Mouse (Mus musculus) NIH3T3 (cell line): ENCODE measurements around the gene Sh3gl2.

Source experiments
- DNase-seq: peaks from one replicate; pipeline ENCODE4 v3.0.0-alpha.2; 2012; ENCODE audit warnings: low read depth

Gene Sh3gl2

DNA sequence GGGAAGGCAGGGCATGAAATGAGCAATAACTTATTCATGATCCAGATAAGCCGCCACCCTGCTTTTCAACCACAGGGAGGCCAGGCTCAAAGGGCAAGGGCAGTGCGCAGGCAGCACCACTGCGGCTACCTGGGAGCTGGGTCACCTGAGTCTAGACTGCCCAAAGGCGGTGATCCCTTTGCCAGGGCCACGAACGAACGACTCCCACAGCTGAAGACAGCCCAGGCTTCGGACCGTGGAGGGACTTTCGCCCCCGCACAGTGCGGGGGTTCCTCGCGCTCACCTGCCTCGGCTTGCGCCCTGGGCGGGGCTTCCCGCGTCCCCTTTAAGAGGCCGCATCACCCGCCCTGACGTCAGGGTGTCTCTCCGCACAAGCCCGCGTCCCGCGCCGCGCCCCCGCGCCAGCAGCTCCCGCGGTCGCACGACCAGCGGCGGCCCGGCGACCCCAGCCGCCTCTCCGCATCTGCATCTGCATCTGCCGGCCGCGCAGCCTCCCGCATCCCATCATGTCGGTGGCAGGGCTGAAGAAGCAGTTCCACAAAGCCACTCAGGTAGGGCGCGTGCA, at the start of gene Sh3gl2:
Gene Sh3gl2, plus strand, starts transcription at position 56 of the 565 bp plus-strand sequence.
- DNase-seq, result no peak

DNA sequence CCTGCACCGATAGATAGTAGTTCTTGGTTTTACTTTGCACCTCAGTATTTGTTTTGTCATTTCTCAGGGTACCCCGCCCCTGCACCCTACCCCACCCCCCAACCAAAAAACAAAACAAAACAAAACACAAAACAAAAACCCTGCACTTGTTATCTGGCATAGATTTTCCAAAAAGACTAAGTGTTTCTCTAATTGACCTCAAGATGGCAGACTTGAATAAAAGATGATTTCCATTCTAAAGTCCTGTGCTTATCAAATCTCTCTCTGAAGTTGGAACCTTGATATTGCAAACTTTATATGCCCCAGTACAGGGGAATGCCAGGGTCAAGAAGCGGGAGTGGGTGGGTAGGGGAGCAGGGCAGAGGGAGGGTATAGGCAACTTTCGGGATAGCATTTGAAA, 43.8 kb upstream of the Sh3gl2 start:
- DNase-seq, result peak; percentile 50

DNA sequence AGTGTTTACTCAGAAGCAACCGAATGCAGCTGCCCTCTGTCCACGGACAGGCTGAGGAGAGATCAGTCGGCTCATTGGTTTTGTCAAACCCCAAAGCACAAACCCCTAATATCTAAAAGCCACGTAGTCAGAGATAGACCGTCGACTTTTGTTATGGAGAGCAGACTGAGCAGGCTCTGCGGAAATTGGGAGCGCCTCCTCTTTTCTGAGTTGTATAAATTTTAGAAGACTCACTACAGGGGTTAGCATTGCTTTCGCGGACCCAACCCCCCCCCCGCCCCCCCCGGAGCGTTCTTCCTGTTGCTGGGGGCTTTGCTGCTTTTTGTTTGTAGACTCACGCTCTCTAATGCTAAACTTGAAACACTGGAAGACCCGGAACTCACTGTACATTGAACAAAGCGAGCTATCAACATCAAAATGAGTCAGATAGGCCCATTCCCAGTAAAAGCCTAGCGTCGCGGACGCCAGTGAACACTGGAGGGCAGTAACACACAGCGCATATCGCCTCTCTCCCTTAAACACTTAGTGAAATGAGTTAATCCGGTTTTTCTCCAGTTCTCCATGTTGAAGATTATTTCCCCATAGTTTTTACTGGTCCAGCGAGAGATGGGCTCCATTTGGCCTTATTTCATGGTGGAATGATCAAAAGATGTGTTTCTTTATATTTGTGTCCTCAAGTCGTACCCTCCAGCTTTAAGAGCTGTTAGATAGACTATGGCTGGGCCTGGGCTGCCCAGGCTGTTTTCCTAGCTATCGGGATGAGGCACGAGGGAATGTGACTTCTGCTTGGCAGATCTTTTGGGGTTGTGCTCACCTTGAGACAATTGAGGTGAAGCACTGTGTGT, 42.2 kb upstream of the Sh3gl2 start:
- DNase-seq, result peak; percentile 85

DNA sequence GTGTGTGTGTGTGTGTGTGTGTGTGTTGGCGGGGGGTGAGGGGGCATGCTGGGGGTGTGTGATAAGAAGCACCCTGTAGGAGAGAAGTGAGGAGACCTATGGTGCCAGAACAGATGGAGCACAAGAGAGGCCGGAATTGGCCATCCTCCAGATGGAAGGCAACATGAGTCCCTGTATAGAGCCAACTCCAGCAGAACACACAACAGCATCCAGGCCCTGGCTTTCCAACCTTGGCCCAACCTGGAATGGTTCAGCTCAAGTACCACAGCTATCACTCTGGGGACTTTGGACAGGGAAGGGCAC, 41.7 kb upstream of the Sh3gl2 start:
- peak; percentile 18 for DNase-seq

DNA sequence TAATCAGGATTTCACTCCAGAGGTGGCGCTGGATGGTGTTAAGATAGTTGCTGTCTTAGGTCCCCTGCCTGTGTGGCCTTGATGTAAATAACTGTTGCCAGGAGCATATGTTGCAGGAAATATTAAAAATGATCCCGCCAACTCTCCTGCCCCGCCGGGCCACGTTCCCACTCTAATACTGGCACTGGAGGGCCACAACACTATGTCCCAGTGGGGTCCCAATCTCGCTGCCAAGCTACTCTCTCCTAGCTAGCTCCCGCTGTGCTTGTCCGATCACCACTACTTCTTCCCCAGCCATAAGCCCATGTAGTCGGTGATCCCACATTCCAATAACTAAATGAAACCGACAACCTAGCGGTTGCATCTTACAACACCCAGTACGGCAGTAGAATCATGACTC, 36.9 kb upstream of the Sh3gl2 start:
- no peak for DNase-seq

DNA sequence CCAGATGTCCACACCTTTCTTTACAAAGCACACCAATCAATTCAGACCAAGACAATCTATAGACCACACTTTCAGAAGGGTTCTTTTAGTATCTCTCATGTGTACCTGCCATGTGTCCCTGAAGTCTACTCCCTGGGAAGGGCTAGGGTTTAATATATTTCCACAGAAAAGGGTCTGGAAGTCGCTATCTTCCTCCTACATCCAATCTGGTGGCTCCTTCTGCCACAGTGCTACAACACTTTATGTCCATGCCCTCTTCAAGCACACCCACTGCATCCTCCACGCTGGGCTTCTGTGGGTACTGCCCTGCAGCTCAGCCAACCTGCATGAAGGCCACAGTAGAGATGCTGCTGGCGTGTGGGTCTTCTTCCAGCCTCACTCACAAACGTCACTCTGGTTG, 29.5 kb upstream of the Sh3gl2 start:
- no peak for DNase-seq

DNA sequence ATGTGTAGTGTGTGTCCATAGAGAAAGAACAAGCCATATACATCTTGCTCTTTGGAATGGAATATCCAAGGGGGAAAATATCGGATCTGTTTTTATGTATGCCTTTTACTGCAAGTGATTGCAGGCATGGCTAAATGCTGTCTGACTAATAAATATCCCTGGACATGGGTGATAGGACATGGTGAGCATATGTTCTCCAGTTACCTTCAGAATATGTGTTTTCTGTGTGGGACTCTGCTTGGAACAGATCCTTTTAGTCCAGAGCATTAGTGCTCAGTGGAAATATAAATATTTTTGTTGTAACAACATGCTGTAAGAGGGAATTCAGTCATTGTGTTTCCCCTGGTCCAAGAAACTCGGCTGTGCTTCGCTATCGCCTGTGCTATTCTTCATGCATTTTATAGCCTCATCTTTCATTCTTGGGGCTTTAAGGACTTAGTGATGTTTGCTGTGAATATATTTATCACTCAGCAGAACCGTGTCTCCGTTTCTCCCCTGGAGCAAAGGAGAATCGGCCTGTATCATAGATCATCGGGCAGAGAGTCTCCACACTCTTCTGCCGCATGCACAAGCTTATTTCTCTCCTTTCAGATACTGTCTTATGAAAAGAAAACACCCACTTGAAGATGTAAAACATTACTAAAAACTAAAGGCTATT, 26.4 kb upstream of the Sh3gl2 start:
- no peak for DNase-seq

DNA sequence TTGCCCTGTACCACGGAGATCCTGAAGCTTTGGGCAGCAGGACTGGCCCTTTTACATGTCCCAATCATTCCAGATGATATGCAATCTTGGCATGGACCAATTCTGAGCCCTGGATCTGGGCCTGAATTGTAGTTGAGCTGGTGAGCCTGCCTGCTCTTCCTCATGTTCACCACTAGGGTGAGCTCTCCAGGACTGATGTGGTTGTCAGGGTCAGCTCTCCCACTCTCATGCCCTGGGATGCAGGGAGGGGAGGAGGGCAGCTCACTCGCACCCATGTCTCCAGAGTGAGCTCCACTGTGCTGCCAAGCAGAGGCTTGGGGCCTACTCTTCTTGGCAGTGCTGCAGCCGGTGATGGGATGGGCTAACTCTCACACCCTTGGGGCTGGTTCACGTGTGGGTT, 18.9 kb upstream of the Sh3gl2 start:
- peak; percentile 38 for DNase-seq

DNA sequence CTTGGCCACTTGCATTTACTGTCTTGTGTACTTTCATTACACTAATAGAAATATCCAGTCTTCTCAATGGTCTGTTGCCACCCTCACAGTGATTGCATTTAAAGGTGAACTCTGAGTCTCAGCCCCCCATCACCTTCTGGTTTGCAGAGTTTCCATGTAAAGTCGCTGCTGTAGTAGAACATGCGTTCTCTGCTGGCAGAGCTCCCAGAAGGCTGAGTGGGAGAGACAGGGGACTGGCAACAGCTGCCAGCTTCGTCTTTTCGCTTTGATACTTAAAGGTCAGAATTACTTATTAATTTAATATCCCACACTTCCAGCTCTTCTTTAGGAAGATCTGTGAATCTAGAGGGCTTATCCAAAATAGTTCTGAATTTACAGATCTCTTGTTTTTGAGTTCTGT, 8.7 kb upstream of the Sh3gl2 start:
- peak; percentile 9 for DNase-seq

DNA sequence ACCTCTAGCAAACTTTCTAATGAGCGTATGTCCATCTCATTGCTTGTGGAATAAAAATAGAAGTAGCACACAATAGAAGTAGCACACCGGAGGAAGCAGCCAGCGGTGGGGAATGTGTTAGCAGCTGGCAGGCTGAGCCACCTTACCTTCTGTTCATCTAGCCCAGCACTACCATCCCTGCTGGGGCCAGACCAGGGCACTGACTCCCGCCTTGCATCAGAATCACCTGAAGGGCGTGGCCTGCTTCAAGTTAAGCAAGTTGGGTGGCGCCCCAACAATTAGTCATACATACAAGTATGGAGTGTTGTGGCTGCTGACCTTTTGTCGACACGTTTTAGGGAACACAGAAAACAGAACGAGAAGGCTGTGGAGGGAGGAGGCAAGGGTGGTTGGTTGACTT, 6.5 kb upstream of the Sh3gl2 start:
- peak; percentile 24 for DNase-seq

DNA sequence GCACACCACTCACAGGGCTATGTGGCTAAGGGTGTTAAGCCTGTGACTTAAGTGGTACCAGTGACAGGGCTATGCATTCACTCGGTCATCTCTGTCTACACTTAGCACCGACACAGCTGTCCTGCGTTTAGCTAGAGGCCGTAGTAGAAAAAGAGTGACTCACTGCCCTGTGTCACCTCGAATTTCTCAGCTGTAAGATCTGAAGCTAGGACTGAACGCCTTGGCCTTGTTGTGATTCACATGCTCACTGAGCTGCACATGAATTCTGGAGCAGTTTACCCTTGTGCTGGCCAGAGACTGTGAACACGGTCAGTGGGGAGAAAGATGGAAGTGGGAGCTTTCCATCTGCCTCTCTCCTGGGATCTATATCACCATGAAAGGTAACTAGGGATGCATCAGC, 2.3 kb upstream of the Sh3gl2 start:
- DNase-seq, result no peak

DNA sequence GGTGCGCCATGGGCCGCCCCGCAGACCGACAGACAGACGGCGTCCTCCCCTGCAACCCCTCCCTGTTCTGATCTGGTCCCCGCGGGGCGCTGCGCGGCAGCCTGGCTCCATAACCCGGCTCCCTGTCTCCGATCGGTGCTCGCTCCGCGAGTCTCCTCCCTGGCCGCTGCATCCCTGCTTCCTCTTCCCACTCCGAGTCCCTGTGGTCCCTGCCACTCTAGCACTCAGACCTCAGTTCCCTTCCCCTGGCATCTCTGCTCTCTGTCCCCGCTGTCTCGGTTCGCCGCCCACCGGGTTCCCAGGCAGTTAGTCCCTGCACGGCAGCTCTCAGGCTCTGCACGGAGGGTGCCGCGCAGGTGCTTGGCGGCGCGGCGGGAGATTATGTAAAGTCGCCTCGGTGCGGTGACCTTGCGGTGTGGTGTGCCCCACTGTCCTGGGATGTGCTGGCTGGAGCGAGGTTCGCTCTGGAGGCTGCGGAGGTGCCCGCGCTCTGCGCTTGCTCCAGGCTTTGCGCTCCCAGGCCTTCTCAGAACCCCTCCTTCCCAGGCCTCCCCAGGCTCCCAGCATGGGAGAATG, 798 bp downstream of the Sh3gl2 start:
- no peak for DNase-seq

DNA sequence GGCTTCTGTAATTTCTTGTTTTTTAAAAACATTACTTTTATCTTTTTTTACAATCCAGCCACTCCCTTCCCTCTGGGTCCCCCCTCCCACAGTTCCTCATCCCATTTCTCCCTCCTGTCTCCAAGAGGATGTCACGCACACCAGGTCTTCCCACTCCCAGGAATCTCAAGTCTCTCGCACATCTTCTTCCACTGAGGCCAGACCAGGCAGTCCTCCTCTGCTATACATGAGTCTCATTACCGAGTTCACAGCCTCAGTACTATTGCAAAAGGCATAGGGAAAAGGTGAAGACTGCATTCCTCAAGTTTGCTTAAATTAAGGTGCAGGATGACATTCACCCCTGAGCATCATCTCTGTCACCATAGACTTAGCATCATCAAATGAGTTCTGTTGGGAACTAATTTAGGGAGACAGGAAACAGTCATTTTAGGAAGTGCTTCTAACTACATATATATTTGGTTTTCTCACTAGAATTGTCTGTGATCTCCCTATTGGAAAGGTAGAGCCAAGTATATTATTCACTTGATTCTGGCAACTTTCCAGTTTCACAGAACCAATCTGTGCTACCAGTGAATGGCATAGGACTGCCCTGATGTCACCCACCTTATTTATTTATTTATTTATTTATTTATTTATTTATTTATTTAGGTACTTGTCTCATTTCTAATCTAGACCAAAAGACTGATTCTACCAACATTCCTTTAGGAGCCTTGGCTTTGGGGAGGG, 1.9 kb downstream of the Sh3gl2 start:
- no peak for DNase-seq

DNA sequence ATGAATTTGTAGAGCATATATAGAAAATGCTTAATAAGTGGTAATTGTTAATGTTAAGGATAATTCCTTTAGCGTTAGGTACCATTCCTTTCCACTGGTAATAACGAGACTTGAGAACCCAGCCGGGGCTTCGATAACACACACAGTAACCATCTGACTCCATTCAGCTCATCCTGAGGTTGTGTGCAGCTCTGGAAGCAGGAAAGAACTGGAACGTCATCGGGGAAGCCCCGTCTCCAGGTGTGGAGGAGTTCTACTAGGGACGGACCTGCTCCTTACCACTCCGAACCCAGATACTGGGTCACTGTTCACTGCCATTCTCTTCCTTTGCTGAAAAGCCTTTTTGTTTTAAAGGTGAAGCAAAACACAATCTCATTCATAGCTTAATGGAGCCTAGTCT, 2.6 kb downstream of the Sh3gl2 start:
- DNase-seq, result no peak

DNA sequence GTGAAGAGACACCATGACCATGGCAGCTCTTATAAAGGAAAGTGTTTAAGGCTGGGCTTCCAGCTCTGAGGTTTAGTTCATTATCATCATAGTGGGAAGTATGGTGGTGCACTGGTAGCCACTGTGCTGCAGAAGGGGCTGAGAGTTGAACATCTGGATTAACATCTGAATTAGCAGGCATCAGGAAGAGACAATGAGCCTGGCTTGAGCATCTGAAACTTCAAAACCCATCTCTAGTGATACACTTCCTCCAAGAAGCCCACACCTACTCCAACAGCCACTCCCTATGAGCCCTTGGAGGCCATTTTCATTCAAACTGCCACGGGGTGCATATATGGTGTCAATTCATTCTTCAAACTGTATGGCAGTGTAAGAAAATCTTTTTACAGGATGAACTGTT, 3.6 kb downstream of the Sh3gl2 start:
- no peak for DNase-seq

DNA sequence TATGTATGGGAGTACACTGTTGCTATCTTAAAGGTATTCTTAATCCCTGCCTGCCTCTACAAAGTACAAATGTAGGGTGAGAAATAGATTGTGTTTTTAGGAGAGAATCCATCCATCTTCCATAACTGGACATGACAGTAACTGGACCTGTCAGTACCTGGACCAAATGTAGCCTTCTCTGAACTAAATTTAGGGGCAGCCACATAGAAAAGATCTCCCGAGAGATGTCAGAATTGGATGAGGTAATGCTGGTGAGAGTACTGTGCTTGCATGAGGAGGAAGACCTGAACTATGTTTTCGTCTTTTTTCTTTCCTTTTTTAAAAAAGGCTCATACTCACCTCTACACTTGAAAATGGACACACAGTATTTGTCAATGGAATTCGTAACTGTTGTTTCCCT, 6.0 kb downstream of the Sh3gl2 start:
- no peak for DNase-seq

DNA sequence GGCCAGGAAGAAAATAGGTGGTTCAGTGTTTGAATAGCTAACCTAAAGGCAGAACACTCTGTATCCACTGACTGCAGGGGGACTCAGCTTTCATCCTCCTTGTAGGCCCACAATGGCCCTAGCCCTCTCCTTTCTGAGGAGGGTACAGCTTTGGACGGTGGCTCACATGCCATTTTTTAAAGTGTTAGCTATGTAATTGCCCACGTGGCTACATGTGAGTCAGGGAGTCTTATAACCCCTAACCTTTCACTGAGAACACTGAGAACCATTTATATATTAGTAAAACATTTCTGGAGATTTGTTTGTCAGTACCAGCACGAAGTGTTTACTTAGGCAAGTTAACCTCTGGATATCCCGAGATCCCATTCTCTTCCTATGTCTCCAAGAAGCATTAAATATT, 12.1 kb downstream of the Sh3gl2 start:
- no peak for DNase-seq

DNA sequence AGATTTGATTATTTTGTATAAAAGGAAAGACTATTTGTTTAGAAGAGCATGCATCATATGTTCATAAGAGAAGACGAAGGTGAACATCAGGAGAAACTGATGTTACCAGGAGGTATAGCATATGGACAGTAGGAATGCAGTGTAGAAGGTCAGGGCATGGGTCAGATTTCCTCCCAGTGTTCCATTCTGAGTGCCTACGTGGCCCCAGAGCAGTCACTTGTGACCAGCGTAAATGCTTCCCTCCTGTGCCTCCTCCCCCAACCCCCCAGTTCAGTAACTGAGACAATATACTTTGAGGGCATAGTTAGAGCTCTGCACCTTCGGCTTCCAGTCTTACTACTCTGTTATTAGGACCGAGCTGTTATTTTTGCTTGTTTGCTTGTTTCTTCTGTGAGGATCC, 17.8 kb downstream of the Sh3gl2 start:
- DNase-seq, result no peak

DNA sequence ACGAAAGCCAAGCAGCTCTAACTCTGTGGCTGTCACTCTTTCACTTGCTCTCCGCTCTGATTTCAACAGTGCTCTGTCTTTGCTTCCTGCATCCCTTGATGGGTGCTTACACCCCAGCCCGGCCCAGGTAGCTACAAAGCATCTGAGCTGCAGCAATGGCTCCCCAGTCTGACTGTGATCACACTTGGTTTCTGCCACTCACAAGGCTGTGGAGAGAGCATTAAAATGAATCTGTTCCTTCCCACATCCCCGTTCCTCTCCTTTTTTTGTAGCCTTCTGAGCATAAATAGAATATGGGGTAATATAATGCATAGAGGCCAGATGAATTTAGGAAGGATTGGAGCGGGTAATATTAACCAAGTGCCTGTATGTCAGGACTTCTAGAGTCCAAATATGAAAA, 21.8 kb downstream of the Sh3gl2 start:
- no peak for DNase-seq

DNA sequence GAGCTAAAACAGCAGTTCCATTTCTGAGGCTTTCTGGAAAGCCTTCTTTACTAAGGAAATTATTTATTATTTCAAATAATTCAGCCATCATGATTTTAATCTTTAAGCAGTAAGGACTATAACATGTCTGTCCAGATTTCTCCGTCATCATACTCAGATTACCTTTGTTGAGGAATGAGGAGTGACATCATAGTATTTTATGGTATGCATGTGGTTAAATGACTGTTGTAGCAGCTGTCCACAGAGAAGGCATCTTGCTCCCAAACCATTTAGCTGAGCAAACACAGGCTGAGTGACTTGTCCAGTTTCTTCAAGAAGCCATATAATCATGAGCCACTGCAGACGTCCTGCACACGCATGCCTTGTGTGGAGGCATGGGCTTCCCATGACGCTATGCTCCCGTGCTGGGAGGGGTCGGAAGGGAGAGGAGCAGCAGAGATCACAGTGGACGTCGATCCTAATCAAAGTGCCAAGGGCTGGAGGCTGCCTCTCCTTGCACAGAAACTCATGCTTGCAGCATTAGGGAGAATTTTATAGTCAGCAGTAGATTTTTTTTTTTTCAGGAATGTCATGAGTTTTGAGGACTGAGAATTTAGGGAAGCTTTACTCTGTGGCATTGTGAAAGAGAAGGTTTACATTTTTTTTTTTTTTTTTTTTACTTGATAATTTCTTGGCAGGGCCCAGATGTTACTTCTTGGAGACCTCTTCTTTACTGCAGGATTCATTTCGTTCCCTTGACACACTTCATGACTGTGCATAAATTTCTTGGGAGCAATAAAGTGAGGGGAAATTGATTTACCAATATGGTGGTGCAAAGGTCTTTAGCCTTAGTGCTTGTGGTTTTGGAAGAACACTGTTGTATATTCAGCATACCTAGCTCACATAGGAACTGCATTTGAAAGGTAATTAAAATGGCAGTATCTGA, 23.0 kb downstream of the Sh3gl2 start:
- DNase-seq, result no peak

DNA sequence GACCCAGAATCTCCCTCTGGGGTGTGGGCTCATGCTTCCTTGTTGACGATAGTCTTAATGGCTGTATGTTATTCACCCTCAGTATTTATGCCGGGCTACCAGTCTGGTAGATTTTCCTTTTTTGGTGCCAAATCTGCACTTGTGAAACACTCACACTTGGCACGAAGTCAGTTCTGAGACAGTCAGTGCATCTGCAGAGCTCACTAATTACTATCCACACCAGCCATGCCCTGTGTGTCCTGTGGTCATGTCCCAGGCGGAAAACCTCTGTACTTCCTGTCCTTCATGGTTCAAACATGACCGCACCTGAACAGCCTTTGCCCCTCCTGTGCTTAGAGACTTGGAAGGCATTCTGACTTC, 23.6 kb downstream of the Sh3gl2 start:
- no peak for DNase-seq
